Comparison of ENCODE assay signal across 18 mouse cellular contexts in the genomic region with DNA sequence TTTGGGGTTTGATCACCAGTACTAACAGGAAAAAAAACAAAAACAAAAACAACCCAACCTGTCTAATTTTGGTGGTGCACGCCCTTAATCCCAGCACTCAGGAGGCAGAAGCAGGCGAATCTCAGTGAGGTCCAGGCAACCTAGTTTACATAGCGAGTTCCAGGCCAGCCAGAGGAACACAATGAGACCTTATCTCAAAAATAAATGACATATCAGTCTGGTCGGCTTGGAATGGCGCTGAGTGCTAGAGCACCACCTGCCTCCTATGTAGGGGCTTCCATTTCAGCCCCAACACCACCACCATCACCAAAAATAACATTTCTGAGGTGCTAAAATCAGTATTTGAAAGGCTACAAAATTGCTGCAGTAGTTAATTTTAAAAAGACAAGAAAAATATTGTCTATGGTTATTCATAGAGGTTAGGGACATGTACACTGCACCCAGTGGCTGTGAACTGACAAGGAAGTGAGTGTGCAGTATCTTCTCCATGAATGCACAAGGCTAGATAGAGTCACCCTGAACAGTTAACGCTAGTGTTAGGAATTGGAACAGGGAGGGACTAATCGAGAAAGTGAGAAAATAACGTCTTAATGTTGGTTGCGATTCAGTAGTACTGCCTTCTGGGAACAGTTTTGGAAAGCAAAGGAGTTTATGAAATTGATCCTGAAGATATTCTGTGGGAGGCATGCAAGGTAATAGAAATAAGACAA. TPM values are rescaled to one million over a fixed set of nuclear protein-coding genes. Genes with fewer than 3 reads are reported as not detected.
DNase-seq lines count a peak whose midpoint lies in the region; ATAC-seq lines count a peak whose summit lies in the region.
"Had no signal": no experiment of that assay in that cellular context is flagged by ENCODE, and none has a peak within 500 bp of the region (broad histone marks: within the 10 kb centered on the region; RNA-seq: fewer than 3 reads in every experiment).

No protein-coding gene starts in this region.

- H3K4me2 ChIP-seq in heart, embryonic 13.5 days, result 0 out of 2 replicates have a peak overlapping the region, but pooled peaks have one; percentile 14
- H3K4me2 ChIP-seq: intestine, embryonic 15.5 days; midbrain, embryonic 12.5 days had no signal

- intact Hi-C loops in heart, postnatal 25 days (cut with DNase I), result loop anchor here (5.0 kb wide), 1 partner anchor 36 kb away; no protein-coding TSS in a partner anchor

- no peak overlapping the region for H3K4me3 ChIP-seq in heart, embryonic 13.5 days
- peak overlapping the region; percentile 78 for H3K4me3 ChIP-seq in megakaryocyte, embryonic 14.5 days (replicated peaks)
- no peak overlapping the region for H3K4me3 ChIP-seq in brown adipose tissue, adult 24 weeks (ENCODE audit: insufficient read depth, low read depth, low read length)
- H3K4me3 ChIP-seq: heart, embryonic 12.5 days; intestine, embryonic 15.5 days; midbrain, embryonic 12.5 days had no signal

- DNase-seq in heart, postnatal 25 days (ENCODE audit: low spot score), result no peak
- peak; percentile 19 for DNase-seq in naive thymus-derived CD4-positive, alpha-beta T cell, adult 2 months (ENCODE audit: low read depth)
- no peak for DNase-seq in right cerebral cortex, postnatal 25 days
- DNase-seq: cerebellum, postnatal 25 days; forebrain, postnatal 0 days; gastrocnemius, postnatal 10 days; lung, postnatal 10 days; right cerebral cortex, postnatal 4 days had no signal

- ATAC-seq in heart, embryonic 13.5 days (ENCODE audit: extremely low read depth, insufficient number of reproducible peaks, low FRiP score, low TSS enrichment), result no peak
- ATAC-seq in megakaryocyte, adult 5-6 weeks (ENCODE audit: poor library complexity, severe bottlenecking), result no peak
- ATAC-seq: forebrain, postnatal 0 days; intestine, embryonic 15.5 days; Patski had no signal

- peaks cover 6% of the 10 kb centered on the region; the same call in 1 of the 2 replicates for H3K36me3 ChIP-seq in heart, embryonic 13.5 days
- peaks cover 14% of the 10 kb centered on the region for H3K36me3 ChIP-seq in megakaryocyte, embryonic 14.5 days (replicated peaks; ENCODE audit: low read length)
- H3K36me3 ChIP-seq: heart, embryonic 12.5 days; intestine, embryonic 15.5 days; midbrain, embryonic 12.5 days had no signal

- peaks cover 61% of the 10 kb centered on the region for H3K4me1 ChIP-seq in heart, embryonic 13.5 days
- peaks cover 62% of the 10 kb centered on the region for H3K4me1 ChIP-seq in megakaryocyte, embryonic 14.5 days
- H3K4me1 ChIP-seq in brown adipose tissue, adult 24 weeks (ENCODE audit: control insufficient read depth, insufficient read depth, insufficient read length, low read length), result peaks cover 17% of the 10 kb centered on the region

- no peak overlapping the region for H3K27ac ChIP-seq in heart, embryonic 13.5 days (replicated peaks)
- 0 out of 2 replicates have a peak overlapping the region, but pooled peaks have one; percentile 23 for H3K27ac ChIP-seq in brown adipose tissue, adult 24 weeks (replicated peaks; ENCODE audit: low read depth, low read length)
- H3K27ac ChIP-seq: intestine, embryonic 15.5 days; kidney, postnatal 0 days; left cerebral cortex, adult 2 months; midbrain, embryonic 12.5 days had no signal

- H3K9ac ChIP-seq in heart, embryonic 13.5 days, result no peak overlapping the region
- H3K9ac ChIP-seq: forebrain, postnatal 0 days; heart, embryonic 12.5 days; intestine, embryonic 15.5 days; midbrain, embryonic 12.5 days had no signal

- no peaks in the 10 kb centered on the region for H3K27me3 ChIP-seq in heart, embryonic 13.5 days (replicated peaks)
- no peaks in the 10 kb centered on the region for H3K27me3 ChIP-seq in megakaryocyte, embryonic 14.5 days (replicated peaks)
- H3K27me3 ChIP-seq: heart, embryonic 12.5 days; intestine, embryonic 15.5 days; midbrain, embryonic 12.5 days; Patski had no signal

- 57% methylated on average over 9 of the region's 9 CpGs for WGBS in heart, embryonic 13.5 days

- no peaks in the 10 kb centered on the region for H3K9me3 ChIP-seq in heart, embryonic 13.5 days
- no peaks in the 10 kb centered on the region for H3K9me3 ChIP-seq in megakaryocyte, embryonic 14.5 days
- H3K9me3 ChIP-seq: heart, embryonic 12.5 days; intestine, embryonic 15.5 days; midbrain, embryonic 12.5 days had no signal

RNA-seq across cellular contexts. Expression of a gene that starts 2.6 kb away (rescaled TPM):
- 51.0 and 52.6 TPM in 2 replicates for polyA plus RNA-seq in heart, embryonic 13.5 days (2015; fragmentation: Nextera tagmentation; extraction: Ambion mirVana)
- 10 to 100 TPM; 20.0 to 24.2 TPM for total RNA-seq in heart, postnatal 25 days (2021)
- 3.2 and 4.8 TPM in 2 replicates for polyA plus RNA-seq in megakaryocyte, embryonic 14.5 days (2012; ENCODE audit: insufficient read depth, low replicate concordance)
- total RNA-seq in megakaryocyte, adult 5-6 weeks (2015), result 17.4 and 18.7 TPM in 2 replicates
- 16.9 and 18.0 TPM in 2 replicates for total RNA-seq in megakaryocyte, adult 5-6 weeks (2017)
- polyA plus RNA-seq in brown adipose tissue, adult 24 weeks (2012; ENCODE audit: insufficient read depth, insufficient read length, missing spikeins), result 12.6 and 13.9 TPM in 2 replicates

RNA-seq across cellular contexts. Expression of a gene that starts 3.2 kb away (rescaled TPM):
- polyA plus RNA-seq in heart, embryonic 13.5 days (2015; fragmentation: Nextera tagmentation; extraction: Ambion mirVana), result 10.5 and 10.7 TPM in 2 replicates
- 10 to 100 TPM; 35.1 to 38.0 TPM for total RNA-seq in heart, postnatal 25 days (2021)
- polyA plus RNA-seq in megakaryocyte, embryonic 14.5 days (2012; ENCODE audit: insufficient read depth, low replicate concordance), result 0.36 and 1.2 TPM in 2 replicates
- 7.8 and 9.3 TPM in 2 replicates for total RNA-seq in megakaryocyte, adult 5-6 weeks (2015)
- 3.9 and 8.0 TPM in 2 replicates for total RNA-seq in megakaryocyte, adult 5-6 weeks (2017)
- polyA plus RNA-seq in brown adipose tissue, adult 24 weeks (2012; ENCODE audit: insufficient read depth, insufficient read length, missing spikeins), result 7.5 and 9.6 TPM in 2 replicates
